Comparison of ENCODE assay signal across 18 mouse cellular contexts in genomic region chr6:135271761-135272160, GRCm38 (mm10). TPM values are rescaled to one million over a fixed set of nuclear protein-coding genes. Genes with fewer than 3 reads are reported as not detected.
"Had no signal": no experiment of that assay in that cellular context is flagged by ENCODE, and none has a peak within 500 bp of the region (broad histone marks: within the 10 kb centered on the region; RNA-seq: fewer than 3 reads in every experiment).

No protein-coding gene starts in this region.

- H3K27me3 ChIP-seq: neural tube, embryonic 15.5 days; stomach, embryonic 15.5 days had no signal

- H3K9me3 ChIP-seq: neural tube, embryonic 15.5 days; stomach, embryonic 15.5 days had no signal

- H3K27ac ChIP-seq: neural tube, embryonic 15.5 days; stomach, embryonic 15.5 days; stomach, postnatal 0 days had no signal

- H3K36me3 ChIP-seq: neural tube, embryonic 15.5 days; stomach, embryonic 15.5 days had no signal

- H3K4me1 ChIP-seq: stomach, embryonic 15.5 days had no signal

- DNase-seq: retina, postnatal 1 day; right cerebral cortex, adult 18-20 months; right cerebral cortex, postnatal 14 days; right cerebral cortex, postnatal 25 days; right cerebral cortex, postnatal 4 days; spleen, adult 18-20 months; thymus, adult 18-20 months; thymus, postnatal 25 days; thymus, postnatal 36 days had no signal

- H3K4me2 ChIP-seq: neural tube, embryonic 15.5 days; stomach, embryonic 15.5 days had no signal

- H3K4me3 ChIP-seq: neural tube, embryonic 15.5 days; stomach, embryonic 15.5 days had no signal

- H3K9ac ChIP-seq: neural tube, embryonic 15.5 days; stomach, embryonic 15.5 days had no signal

RNA-seq across cellular contexts. Expression of gene Gsg1, which starts 17.6 kb away (rescaled TPM):
- total RNA-seq: neutrophil, adult 5-6 weeks had no signal

RNA-seq across cellular contexts. Expression of gene Pbp2, which starts 38.4 kb away (rescaled TPM):
- polyA plus RNA-seq: neural tube, embryonic 15.5 days; small intestine, adult 2 months; spleen, adult 2 months; stomach, embryonic 14.5 days; thymus, adult 2 months; thymus, postnatal 0 days had no signal
